Mouse (Mus musculus): ENCODE data around the gene Fbln5. TPM values are rescaled to one million over a fixed set of nuclear protein-coding genes. Genes with fewer than 3 reads are reported as not detected.

Fbln5 gene
- 0.08 TPM in 1 of 2 replicates, not detected in the other for polyA plus RNA-seq (2012)

GRCm38 (mm10) chr12:101818608-101819370 lies at the start of gene Fbln5:
Gene Fbln5, minus strand, starts transcription at chr12:101819055.

GRCm38 (mm10) chr12:101718054-101718754 lies 100.7 kb downstream of the Fbln5 start, which contains the start of gene Tc2n:
Gene Tc2n, minus strand, starts transcription at chr12:101718523.

Other genes with a start within 250 kb of the Fbln5 start
- gene Tc2n, start 100.5 kb downstream of the Fbln5 start, polyA plus RNA-seq (2012), result 0.02 TPM in 1 of 2 replicates, not detected in the other
- 3.2 and 5.7 TPM in 2 replicates for gene Trip11, start 94.2 kb upstream of the Fbln5 start, polyA plus RNA-seq (2012)
- gene Atxn3, start 139.2 kb upstream of the Fbln5 start, polyA plus RNA-seq (2012), result 1.6 and 4.4 TPM in 2 replicates
- gene Cpsf2, start 156.9 kb upstream of the Fbln5 start, polyA plus RNA-seq (2012), result 7.6 and 7.9 TPM in 2 replicates